Mouse (Mus musculus) E14TG2a.4 (cell line): ENCODE data around the gene Uqcrc1.

Source experiments
- H3K27me3 ChIP-seq: 2 replicates; pipeline ENCODE4 v1.6.1; 2014; ENCODE audit warnings: low read length, control low read depth; ENCODE audit not compliant: insufficient read depth
- H3K36me3 ChIP-seq: 2 replicates; pipeline ENCODE4 v1.6.1; 2014; ENCODE audit warnings: low read length, control low read depth; ENCODE audit not compliant: insufficient read depth
- H3K4me1 ChIP-seq: replicated peaks from 2 replicates; pipeline ENCODE4 v1.6.1; 2014; ENCODE audit warnings: low read depth, low read length, control low read depth
- H3K4me3 ChIP-seq: replicated peaks from 2 replicates; pipeline ENCODE4 v1.5.1; 2014; ENCODE audit warnings: mild to moderate bottlenecking, low read length
- H3K9me3 ChIP-seq: 2 replicates; pipeline ENCODE4 v1.6.1; 2014; ENCODE audit warnings: low read length, control low read depth
- CTCF ChIP-seq: conservative IDR thresholded peaks from 2 replicates; pipeline ENCODE4 v1.5.1; 2014; ENCODE audit warnings: low read length
- NANOG ChIP-seq: IDR thresholded peaks from 2 replicates; pipeline ENCODE4 v1.6.1; 2014; ENCODE audit warnings: borderline replicate concordance, low read length, mixed read lengths
- POU5F1 ChIP-seq: IDR thresholded peaks from 2 replicates; pipeline ENCODE4 v1.6.1; 2014; ENCODE audit warnings: low read length, borderline replicate concordance

Uqcrc1 gene

DNA sequence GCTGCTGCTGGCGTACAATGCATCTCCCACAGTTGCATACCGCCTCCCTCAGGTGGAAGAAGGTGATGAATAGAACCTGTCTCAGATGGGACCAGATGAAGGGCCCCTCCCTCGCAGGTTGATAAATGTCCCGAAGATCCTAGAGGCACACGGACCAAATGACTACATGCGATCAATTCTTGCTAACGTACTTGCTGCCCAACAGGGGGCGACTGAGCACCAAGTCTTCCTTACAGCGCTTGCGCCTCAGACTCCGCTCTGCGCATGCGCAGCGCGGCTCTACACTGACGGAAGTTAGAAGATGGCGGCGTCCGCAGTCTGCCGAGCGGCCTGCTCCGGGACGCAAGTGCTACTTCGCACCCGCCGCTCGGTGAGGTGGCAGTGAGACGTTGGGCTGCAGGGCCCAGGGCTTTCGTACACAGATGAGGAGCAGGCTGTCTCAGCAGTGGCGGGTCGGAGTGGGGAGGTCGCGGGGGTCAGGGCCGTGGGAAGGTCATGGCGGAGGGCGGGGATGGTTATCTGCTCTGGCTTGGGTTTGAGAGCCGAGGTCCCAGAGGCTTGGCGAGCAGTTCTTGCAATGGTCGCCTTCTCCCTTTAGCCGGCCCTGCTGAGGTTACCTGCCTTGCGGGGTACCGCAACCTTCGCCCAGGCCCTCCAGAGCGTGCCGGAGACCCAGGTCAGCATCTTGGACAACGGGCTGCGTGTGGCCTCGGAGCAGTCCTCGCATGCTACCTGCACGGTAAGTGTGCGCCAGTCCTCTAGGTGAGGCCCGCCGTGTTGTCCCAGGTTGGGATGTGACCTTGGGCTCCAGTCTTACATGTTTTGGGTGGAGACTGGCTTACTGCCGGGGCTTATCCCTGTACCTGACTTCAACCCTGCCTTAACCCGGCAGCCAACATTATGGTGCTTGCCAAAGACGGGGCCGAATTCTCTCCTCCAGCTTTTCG lies at the start of gene Uqcrc1:
Gene Uqcrc1, plus strand, starts transcription at position 216 of the 947 bp plus-strand sequence.
- H3K9me3 ChIP-seq = no peaks in the 10 kb centered on the region
- peaks cover 23% of the 10 kb centered on the region for H3K4me1 ChIP-seq
- peak within 1 kb of the TSS; percentile 98 for H3K4me3 ChIP-seq
- H3K36me3 ChIP-seq = peaks cover 38% of the 10 kb centered on the region
- TF ChIP-seq POU5F1 (no peak), CTCF (peak; percentile 56)
- no peaks in the 10 kb centered on the region for H3K27me3 ChIP-seq

GRCm38 (mm10) chr9:108912308-108912707 lies 24.1 kb upstream of the Uqcrc1 start:
- H3K9me3 ChIP-seq = no peaks in the 10 kb centered on the region
- no peak overlapping the region for H3K4me3 ChIP-seq
- TF ChIP-seq CTCF (no peak), NANOG (no peak), POU5F1 (no peak)
- H3K4me1 ChIP-seq = no peaks in the 10 kb centered on the region
- no peaks in the 10 kb centered on the region for H3K36me3 ChIP-seq
- no peaks in the 10 kb centered on the region for H3K27me3 ChIP-seq

- TF ChIP-seq CTCF (no peak), POU5F1 (no peak), NANOG (no peak)
Observed at GRCm38 (mm10) chr9:108913161-108913560, 23.3 kb upstream of the Uqcrc1 start.

DNA sequence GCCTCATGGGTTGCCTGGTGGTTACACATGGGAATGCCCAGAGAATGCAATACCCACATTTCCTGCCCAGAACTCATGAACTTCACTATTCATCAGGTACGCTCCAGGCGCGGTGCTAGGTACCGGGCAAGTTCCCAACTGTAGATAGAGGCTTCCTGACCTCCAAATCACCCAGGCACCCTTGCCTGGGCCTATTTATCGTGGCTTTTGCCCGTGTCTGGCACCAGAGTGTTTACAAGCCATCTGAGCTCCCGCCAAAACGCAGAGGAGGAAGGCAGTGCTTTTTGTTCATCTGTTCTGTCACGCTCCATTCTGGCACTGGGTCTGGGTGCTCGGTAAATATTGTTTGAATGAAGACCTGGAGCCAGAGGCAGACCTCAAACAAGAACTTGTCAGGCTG lies 22.8 kb upstream of the Uqcrc1 start:
- TF ChIP-seq CTCF = no peak
- TF ChIP-seq POU5F1 = no peak
- no peak for TF ChIP-seq NANOG
- H3K36me3 ChIP-seq = no peaks in the 10 kb centered on the region
- no peaks in the 10 kb centered on the region for H3K9me3 ChIP-seq
- H3K4me3 ChIP-seq = no peak overlapping the region
- H3K27me3 ChIP-seq = no peaks in the 10 kb centered on the region; the same call in 1 of the 2 replicates
- no peaks in the 10 kb centered on the region for H3K4me1 ChIP-seq

More at GRCm38 (mm10) chr9:108913161-108913560, 23.3 kb upstream of the Uqcrc1 start:
- Histone ChIP-seq H3K4me3 (no peak overlapping the region), H3K9me3 (no peaks in the 10 kb centered on the region), H3K27me3 (no peaks in the 10 kb centered on the region; the same call in 1 of the 2 replicates), H3K4me1 (no peaks in the 10 kb centered on the region), H3K36me3 (no peaks in the 10 kb centered on the region)

DNA sequence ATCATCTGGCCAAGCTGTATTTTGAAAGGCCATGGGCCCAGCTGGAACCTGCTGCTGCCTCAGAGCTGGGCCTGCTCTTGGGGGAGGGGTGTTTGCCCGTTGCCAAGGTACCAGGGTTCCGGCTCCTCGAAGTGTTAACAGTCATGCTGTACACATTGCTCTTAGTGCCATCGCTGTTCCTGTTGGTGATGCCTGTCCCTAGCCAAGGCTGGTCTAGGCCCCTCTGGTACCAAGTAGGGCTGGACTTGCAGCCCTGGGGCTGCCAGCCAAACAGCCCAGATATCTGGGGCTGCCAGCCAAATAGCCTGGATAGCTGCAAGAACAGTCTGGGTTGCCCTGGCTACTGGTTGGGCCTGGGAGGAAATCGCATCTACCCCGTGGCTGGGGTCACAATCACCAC lies 21.9 kb upstream of the Uqcrc1 start, which contains the start of gene Tmem89:
Gene Tmem89, plus strand, starts transcription at position 129 of the 400 bp plus-strand sequence.
- TF ChIP-seq CTCF (no peak), POU5F1 (no peak), NANOG (no peak)
- no peaks in the 10 kb centered on the region; the same call in 1 of the 2 replicates for H3K27me3 ChIP-seq
- H3K9me3 ChIP-seq = no peaks in the 10 kb centered on the region
- no peak within 1 kb of the TSS for H3K4me3 ChIP-seq
- H3K36me3 ChIP-seq = no peaks in the 10 kb centered on the region
- H3K4me1 ChIP-seq = no peaks in the 10 kb centered on the region

- 0 out of 2 replicates have a peak, but pooled peaks cover 1% of the 10 kb centered on the region for H3K27me3 ChIP-seq
- H3K9me3 ChIP-seq = no peaks in the 10 kb centered on the region
- no peak overlapping the region for H3K4me3 ChIP-seq
- H3K36me3 ChIP-seq = no peaks in the 10 kb centered on the region
- peaks cover 24% of the 10 kb centered on the region for H3K4me1 ChIP-seq
- TF ChIP-seq CTCF (no peak), NANOG (no peak), POU5F1 (no peak)
Observed at GRCm38 (mm10) chr9:108925897-108926296, 10.5 kb upstream of the Uqcrc1 start.

DNA sequence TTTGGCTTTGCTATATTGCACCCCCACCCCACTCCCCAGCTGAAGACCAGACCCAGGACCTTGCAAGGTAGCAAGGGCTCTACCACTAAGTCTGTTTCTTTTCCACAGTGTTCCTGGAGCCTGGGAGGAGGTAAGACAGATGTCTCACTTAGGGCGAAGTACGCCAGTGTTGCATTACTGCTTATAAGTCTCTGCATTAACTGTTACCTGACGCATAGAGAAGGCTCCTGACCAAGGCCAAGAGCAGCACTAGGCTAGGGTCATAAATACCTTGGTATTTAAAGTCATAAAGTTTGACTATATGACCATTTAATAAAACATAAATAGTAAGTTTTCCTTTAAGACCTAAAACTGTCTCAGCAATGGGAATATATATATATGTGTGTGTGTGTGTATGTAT lies 8.0 kb upstream of the Uqcrc1 start:
- Histone ChIP-seq H3K9me3 (no peaks in the 10 kb centered on the region), H3K36me3 (no peaks in the 10 kb centered on the region), H3K27me3 (no peaks in the 10 kb centered on the region), H3K4me3 (no peak overlapping the region), H3K4me1 (peaks cover 22% of the 10 kb centered on the region)
- TF ChIP-seq NANOG = no peak
- TF ChIP-seq CTCF = no peak
- TF ChIP-seq POU5F1 = no peak

DNA sequence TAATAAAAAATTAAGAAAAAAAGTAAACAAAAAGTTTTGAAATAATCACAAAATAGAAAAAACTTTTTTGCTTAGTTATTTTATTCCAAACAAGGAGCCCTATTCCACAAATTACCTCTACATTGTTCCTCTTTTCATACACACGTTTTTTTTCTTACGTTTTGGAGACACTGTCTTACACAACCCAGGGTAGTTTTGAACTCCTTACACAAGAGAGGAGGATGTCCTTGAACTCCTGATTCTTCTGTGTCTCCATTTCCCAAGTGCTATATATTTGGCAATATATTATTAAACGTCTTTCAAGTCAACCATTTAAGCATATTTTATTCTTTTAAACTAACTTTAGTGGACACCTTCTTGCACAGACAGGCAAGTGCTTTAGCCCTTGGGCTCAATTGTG lies 442 bp upstream of the Uqcrc1 start:
- H3K9me3 ChIP-seq = no peaks in the 10 kb centered on the region
- H3K4me1 ChIP-seq = peaks cover 25% of the 10 kb centered on the region
- H3K36me3 ChIP-seq = peaks cover 31% of the 10 kb centered on the region
- H3K4me3 ChIP-seq = peak overlapping the region; percentile 98; the same call in 1 of the 2 replicates
- TF ChIP-seq POU5F1 = no peak
- TF ChIP-seq NANOG = no peak
- no peaks in the 10 kb centered on the region for H3K27me3 ChIP-seq
